Mouse (Mus musculus) heart, adult 8-10 months (tissue): ENCODE data around the gene Etv2. TPM values are rescaled to one million over a fixed set of nuclear protein-coding genes. Genes with fewer than 3 reads are reported as not detected.

Source experiments
- DNase-seq: peaks from one replicate; pipeline ENCODE4 v3.0.0; 2022; ENCODE audit warnings: low spot score
- total RNA-seq, 4 experiments: library from RNA; stranded (reverse); gene quantifications; 2 replicates each; pipeline ENCODE4 v1.2.4; 2022

Etv2 gene
- total RNA-seq, 4 experiments from 2014 or later = not detected

GRCm38 (mm10) chr7:30613529-30614112 lies 22.0 kb downstream of the Etv2 start:
- no peak for DNase-seq

- no peak for DNase-seq
Observed at GRCm38 (mm10) chr7:30612654-30613402, 22.8 kb downstream of the Etv2 start, which contains the start of gene Upk1a. TSS of gene Upk1a (minus strand) at chr7:30612847.

GRCm38 (mm10) chr7:30610043-30610442 lies 25.6 kb downstream of the Etv2 start:
- peak; percentile 50 for DNase-seq

DNA sequence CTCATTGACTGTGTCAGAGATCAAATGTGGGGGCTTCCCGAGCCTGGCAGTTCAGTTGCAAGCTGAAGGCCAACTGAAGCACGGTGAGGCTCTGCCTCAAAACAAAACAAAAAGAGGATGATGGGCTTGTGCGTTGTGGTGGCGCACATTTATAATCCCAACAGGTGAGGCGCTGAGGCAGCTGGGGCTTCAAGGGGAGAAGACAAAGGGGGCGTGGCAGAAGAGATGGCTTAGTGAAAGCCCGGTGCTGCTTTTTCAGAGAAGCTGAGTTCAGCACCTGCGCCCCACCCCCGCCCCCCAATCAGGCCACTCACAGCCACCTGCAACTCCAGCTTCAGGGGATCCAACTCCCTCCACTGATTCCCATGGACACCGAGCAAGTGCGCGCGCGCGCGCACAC lies 27.2 kb downstream of the Etv2 start:
- no peak for DNase-seq

GRCm38 (mm10) chr7:30607706-30608309 lies 27.8 kb downstream of the Etv2 start:
- DNase-seq = no peak

GRCm38 (mm10) chr7:30604944-30605343 lies 30.7 kb downstream of the Etv2 start:
- DNase-seq = no peak

- DNase-seq = no peak
Observed at GRCm38 (mm10) chr7:30604424-30604823, 31.2 kb downstream of the Etv2 start.

DNA sequence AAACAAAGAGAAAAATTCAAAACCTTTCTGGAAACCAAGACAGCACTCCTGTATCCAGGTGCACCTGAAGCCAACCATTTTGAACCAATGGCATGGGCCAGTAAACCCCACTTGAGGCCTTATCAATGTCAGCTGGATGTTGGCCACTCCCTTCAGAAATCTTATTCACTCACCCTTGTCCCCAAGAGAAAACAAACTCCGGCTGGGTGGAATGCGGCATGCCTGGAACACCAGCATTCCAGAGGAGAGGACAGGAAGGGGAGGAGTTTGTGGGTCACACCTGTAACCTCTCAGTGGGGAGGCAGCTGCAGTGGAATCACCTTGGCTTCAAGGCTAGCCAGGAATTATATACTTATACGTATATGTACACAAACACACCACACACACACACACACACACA lies 33.1 kb downstream of the Etv2 start:
- no peak for DNase-seq

GRCm38 (mm10) chr7:30600651-30601050 lies 35.0 kb downstream of the Etv2 start:
- no peak for DNase-seq

GRCm38 (mm10) chr7:30599933-30600353 lies 35.7 kb downstream of the Etv2 start:
- DNase-seq = peak; percentile 67

DNA sequence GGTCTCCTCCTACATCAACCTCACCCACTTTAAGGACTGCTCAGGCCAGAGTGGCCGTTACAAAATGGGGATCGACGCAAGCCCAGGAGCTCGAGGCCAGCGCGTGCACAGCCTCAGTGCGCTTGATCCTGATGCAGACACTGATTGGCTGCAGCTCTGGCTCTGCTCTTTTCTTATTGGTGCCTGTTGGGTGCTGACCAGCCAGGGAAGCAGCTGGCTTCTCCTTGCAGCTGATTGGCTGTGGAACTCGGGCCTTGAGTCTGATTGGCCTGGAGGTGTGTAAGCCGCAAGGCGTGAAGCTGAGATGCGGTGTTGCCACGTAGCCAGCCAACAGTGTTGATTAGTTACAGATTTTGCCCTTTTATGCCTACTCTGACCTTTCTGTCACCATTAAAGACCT lies 36.9 kb downstream of the Etv2 start, which contains the start of gene Zbtb32:
Gene Zbtb32 (minus strand): TSS at position 124 of the 400 bp plus-strand sequence.
- DNase-seq = no peak

DNA sequence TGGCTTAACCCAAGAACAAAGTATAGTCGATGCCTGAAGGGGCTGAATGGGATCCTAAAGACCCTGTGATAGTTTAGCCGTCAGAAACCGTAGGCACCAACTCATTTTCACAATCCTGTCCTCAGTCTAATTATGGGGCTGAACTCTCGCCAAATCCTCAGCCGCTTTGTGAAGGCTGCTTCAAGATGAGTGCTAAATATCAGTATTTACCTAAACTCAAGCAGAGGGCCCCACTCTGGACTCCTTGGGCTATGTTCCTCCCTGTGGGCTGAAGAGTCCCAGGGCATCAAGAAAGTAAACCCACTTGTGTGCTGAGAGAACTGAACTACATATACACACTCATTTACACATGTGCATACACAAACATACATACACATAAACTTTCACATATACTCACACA lies 38.8 kb downstream of the Etv2 start:
- no peak for DNase-seq

DNA sequence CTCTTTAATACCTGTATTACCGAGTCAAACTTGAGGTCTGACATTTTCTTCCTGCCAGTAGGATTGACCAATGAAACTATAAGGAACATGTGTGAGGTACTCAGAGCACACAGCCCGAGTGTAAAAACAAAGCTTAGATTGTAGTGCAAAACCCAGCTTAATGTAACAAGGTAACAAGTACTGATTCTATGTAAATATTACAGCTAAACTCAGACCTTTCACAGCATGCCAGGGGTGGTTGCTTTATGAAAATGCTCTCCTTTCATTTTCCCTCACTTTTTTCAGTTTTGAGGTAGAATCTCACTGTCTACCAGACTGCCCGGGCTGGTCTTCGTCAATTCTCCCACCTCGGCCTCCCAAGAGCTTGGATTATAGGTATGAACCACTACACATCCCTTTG lies 39.6 kb downstream of the Etv2 start:
- no peak for DNase-seq

- no peak for DNase-seq
Observed at GRCm38 (mm10) chr7:30594510-30595024, 41.1 kb downstream of the Etv2 start.

DNA sequence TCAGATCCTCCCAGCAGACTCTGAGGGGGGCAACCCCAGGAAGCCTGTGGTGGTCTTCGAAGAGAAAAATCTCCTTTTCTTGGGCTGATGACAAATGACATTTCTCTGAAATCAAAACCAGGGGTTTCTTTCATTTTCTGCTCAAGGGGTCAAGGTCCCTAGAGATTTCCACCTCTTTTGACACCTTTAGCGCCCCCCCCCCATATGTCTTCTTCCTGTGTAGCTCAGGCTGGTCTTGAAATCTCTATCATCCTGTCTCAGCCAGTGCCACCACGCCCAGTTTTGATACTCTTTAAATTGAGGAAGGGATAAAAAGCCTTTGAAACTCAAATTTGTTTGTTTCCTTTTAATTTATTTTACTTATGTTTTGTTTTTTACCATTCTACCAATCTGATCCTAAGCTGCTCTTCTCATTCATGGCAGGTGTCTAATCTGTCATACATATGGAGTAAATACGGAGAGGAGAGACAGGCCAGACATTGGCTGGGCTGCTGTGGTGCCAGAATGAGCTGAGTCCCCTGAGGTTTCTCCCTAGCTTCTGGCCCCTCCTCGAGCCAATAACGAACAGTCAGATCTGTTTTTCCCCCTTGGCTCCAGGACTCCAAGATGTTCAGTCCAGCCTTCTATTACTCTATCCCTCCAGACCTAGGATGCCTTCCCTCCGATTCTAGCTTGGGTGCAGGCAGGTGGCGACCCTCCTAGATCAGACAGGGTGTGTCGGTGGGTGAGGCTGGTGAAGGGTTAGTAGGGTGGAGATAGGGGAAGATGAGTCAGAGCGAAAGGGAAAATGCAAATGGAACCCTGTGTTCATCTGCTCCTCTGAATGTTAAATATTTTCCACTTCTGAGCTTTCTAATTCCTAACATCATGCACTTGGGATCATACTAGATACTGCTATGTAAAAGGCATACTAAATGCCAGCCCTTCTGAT lies 41.8 kb downstream of the Etv2 start:
- DNase-seq = no peak

- DNase-seq = no peak
Observed at GRCm38 (mm10) chr7:30592772-30593423, 42.8 kb downstream of the Etv2 start.

DNA sequence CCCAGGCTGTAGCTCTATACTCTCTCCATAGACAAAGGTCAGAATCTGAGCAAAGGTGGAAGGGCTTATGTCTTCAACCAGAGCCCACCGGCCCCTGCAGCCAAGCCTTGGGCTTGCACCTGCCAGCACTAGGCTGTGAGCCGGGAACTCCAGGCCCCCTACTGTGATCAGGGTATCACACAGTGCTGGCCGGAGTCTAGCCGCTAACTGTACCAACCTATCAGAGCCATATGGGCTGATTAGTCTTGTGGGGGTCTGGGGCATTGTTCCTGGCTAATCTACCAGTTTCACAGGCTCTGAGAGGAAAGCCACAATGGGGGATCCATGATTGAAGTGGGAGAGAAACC lies 44.1 kb downstream of the Etv2 start:
- DNase-seq = no peak

- no peak for DNase-seq
Observed at GRCm38 (mm10) chr7:30590927-30591604, 44.6 kb downstream of the Etv2 start.

GRCm38 (mm10) chr7:30589435-30590301 lies 46.0 kb downstream of the Etv2 start:
- DNase-seq = peak; percentile 87
